Mouse (Mus musculus): ENCODE measurements around the gene Nlrc5. TPM values are rescaled to one million over a fixed set of nuclear protein-coding genes. Genes with fewer than 3 reads are reported as not detected.

Nlrc5 gene
- polyA plus RNA-seq, 1 experiment from 2014 or later: 0.19 TPM

DNA sequence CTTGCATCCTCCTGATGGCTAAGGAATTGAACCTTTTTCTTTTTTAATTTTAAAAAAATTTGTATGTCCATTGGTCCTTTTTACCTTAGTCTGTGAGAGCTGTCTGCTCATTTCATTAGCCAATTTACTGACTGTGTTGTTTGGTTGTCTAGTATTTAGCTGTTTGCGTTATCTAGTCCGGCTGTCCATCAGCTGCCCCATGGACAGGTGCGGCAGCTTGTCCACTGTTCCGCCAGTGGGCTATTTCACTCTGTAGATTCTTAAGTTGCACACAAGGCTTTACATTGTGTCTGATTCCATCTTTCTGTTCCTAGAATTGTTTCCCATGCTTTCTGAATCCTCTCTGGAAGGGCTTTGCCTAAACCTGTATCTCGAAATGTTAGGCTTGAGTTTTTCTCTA, 4.5 kb downstream of the Nlrc5 start:
- no peak for ATAC-seq (ENCODE audit: insufficient number of reproducible peaks, insufficient read depth, low FRiP score, low read depth)
- WGBS: 85% methylated on average over 5 of the region's 5 CpGs
- Histone ChIP-seq H3K36me3 (ENCODE audit: control insufficient read depth, insufficient read depth, low read length) (no peaks in the 10 kb centered on the region), H3K9ac (ENCODE audit: low read length) (no peak overlapping the region), H3K4me1 (ENCODE audit: control insufficient read depth in 2 of 2, insufficient read depth in 2 of 2, low read length in 2 of 2) (peaks cover 4% of the 10 kb centered on the region in 2 experiments), H3K27me3 (ENCODE audit: control insufficient read depth, insufficient read depth, low read length) (peaks cover 13% of the 10 kb centered on the region), H3K4me3 (ENCODE audit: control insufficient read depth in 1 of 2, insufficient read depth in 1 of 2, low read depth in 1 of 2, low read length in 2 of 2) (no peak overlapping the region), H3K4me2 (ENCODE audit: low read length) (no peak overlapping the region), H3K27ac (replicated peaks in 1 of 2; ENCODE audit: control insufficient read depth in 1 of 2, insufficient read depth in 1 of 2, low read depth in 2 of 2, low read length in 2 of 2) (no peak overlapping the region), H3K9me3 (ENCODE audit: control insufficient read depth, low read length) (no peaks in the 10 kb centered on the region)

DNA sequence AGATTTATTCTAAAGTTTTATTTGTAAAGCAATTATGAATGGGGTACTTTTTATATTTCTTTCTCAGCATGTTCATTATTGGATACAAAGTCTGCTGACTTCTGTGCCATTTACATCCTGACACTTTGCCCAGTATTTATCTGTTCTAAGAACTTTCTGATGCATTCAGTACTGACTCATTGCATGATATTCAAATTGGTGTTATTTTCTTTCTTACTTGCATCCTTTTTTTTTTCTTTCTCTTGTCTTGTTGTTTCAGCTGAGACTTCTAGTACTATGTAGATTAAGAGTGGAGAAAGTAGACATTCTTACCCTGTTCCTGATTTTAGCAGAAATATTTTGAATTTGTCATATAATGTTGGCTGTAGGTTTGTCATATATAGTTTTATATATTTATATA, 5.5 kb downstream of the Nlrc5 start:
- Histone ChIP-seq H3K4me1 (ENCODE audit: control insufficient read depth in 2 of 2, insufficient read depth in 2 of 2, low read length in 2 of 2) (no peaks in the 10 kb centered on the region), H3K27ac (replicated peaks in 1 of 2; ENCODE audit: control insufficient read depth in 1 of 2, insufficient read depth in 1 of 2, low read depth in 2 of 2, low read length in 2 of 2) (no peak overlapping the region), H3K36me3 (ENCODE audit: control insufficient read depth, insufficient read depth, low read length) (no peaks in the 10 kb centered on the region), H3K4me3 (ENCODE audit: control insufficient read depth in 1 of 2, insufficient read depth in 1 of 2, low read depth in 1 of 2, low read length in 2 of 2) (no peak overlapping the region), H3K9ac (ENCODE audit: low read length) (no peak overlapping the region), H3K9me3 (ENCODE audit: control insufficient read depth, low read length) (no peaks in the 10 kb centered on the region), H3K4me2 (ENCODE audit: low read length) (no peak overlapping the region), H3K27me3 (ENCODE audit: control insufficient read depth, insufficient read depth, low read length) (peaks cover 9% of the 10 kb centered on the region; the same call in 1 of the 2 replicates)
- ATAC-seq (ENCODE audit: insufficient number of reproducible peaks, insufficient read depth, low FRiP score, low read depth): no peak

DNA sequence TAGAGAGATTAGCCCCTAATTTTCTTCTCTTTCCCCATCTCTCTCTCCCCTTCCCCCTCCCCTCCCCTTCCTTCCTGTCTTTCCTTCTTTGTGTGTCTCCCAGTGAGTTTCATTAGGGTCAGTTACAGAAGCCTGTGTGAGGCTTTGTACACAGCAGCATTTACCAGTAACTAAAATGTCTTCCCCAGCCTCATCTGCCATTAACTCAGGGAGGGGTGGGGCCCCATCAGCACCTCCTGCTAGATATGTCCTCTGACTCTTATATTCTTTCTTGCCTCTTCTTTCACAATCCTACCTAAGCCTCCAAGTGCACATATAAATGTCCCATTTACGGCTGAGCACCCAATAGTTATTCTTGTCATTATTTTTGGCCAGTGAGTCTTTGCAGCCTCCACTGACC, 6.2 kb downstream of the Nlrc5 start:
- Histone ChIP-seq H3K27ac (replicated peaks in 1 of 2; ENCODE audit: control insufficient read depth in 1 of 2, insufficient read depth in 1 of 2, low read depth in 2 of 2, low read length in 2 of 2) (no peak overlapping the region), H3K9ac (ENCODE audit: low read length) (no peak overlapping the region), H3K27me3 (ENCODE audit: control insufficient read depth, insufficient read depth, low read length) (peaks cover 5% of the 10 kb centered on the region; the same call in 1 of the 2 replicates), H3K4me3 (ENCODE audit: control insufficient read depth in 1 of 2, insufficient read depth in 1 of 2, low read depth in 1 of 2, low read length in 2 of 2) (no peak overlapping the region), H3K9me3 (ENCODE audit: control insufficient read depth, low read length) (no peaks in the 10 kb centered on the region), H3K4me2 (ENCODE audit: low read length) (no peak overlapping the region), H3K4me1 (ENCODE audit: control insufficient read depth in 2 of 2, insufficient read depth in 2 of 2, low read length in 2 of 2) (no peaks in the 10 kb centered on the region), H3K36me3 (ENCODE audit: control insufficient read depth, insufficient read depth, low read length) (no peaks in the 10 kb centered on the region)
- 83% methylated on average over 1 of the region's 1 CpGs for WGBS
- ATAC-seq (ENCODE audit: insufficient number of reproducible peaks, insufficient read depth, low FRiP score, low read depth): no peak

DNA sequence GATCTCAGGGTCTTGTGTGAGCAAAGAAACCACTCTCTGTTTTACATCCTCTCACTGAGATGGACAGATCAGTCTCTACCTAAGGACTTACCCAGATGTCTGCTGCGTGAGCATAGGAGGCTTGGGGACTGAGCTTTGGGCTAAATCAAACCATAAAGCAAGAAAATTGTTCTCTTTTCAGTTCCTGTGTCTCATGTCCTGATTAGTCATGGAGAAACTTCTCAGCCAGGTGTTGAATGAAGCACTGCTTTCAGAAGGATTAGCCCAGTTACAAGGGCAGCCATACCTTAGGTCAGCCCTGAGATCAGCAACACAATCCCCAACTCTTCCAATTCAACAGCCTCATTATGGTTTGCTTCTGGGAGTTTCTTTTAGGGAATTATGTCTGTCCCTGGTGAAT, 7.5 kb downstream of the Nlrc5 start:
- Histone ChIP-seq H3K27me3 (ENCODE audit: control insufficient read depth, insufficient read depth, low read length) (peaks cover 5% of the 10 kb centered on the region; the same call in 1 of the 2 replicates), H3K36me3 (ENCODE audit: control insufficient read depth, insufficient read depth, low read length) (no peaks in the 10 kb centered on the region), H3K9ac (ENCODE audit: low read length) (no peak overlapping the region), H3K4me2 (ENCODE audit: low read length) (no peak overlapping the region), H3K9me3 (ENCODE audit: control insufficient read depth, low read length) (no peaks in the 10 kb centered on the region), H3K27ac (replicated peaks in 1 of 2; ENCODE audit: control insufficient read depth in 1 of 2, insufficient read depth in 1 of 2, low read depth in 2 of 2, low read length in 2 of 2) (no peak overlapping the region), H3K4me3 (ENCODE audit: control insufficient read depth in 1 of 2, insufficient read depth in 1 of 2, low read depth in 1 of 2, low read length in 2 of 2) (no peak overlapping the region), H3K4me1 (ENCODE audit: control insufficient read depth in 2 of 2, insufficient read depth in 2 of 2, low read length in 2 of 2) (no peaks in the 10 kb centered on the region)
- no peak for ATAC-seq (ENCODE audit: insufficient number of reproducible peaks, insufficient read depth, low FRiP score, low read depth)
- 74% methylated on average over 1 of the region's 1 CpGs for WGBS

GRCm38 (mm10) chr8:94443153-94443552, 9.0 kb downstream of the Nlrc5 start:
- Histone ChIP-seq H3K4me2 (ENCODE audit: low read length) (no peak overlapping the region), H3K4me1 (ENCODE audit: control insufficient read depth in 2 of 2, insufficient read depth in 2 of 2, low read length in 2 of 2) (no peaks in the 10 kb centered on the region), H3K27ac (replicated peaks in 1 of 2; ENCODE audit: control insufficient read depth in 1 of 2, insufficient read depth in 1 of 2, low read depth in 2 of 2, low read length in 2 of 2) (no peak overlapping the region), H3K4me3 (ENCODE audit: control insufficient read depth in 1 of 2, insufficient read depth in 1 of 2, low read depth in 1 of 2, low read length in 2 of 2) (no peak overlapping the region), H3K27me3 (ENCODE audit: control insufficient read depth, insufficient read depth, low read length) (no peaks in the 10 kb centered on the region), H3K36me3 (ENCODE audit: control insufficient read depth, insufficient read depth, low read length) (no peaks in the 10 kb centered on the region), H3K9ac (ENCODE audit: low read length) (no peak overlapping the region), H3K9me3 (ENCODE audit: control insufficient read depth, low read length) (no peaks in the 10 kb centered on the region)
- ATAC-seq (ENCODE audit: insufficient number of reproducible peaks, insufficient read depth, low FRiP score, low read depth): no peak
- 91% methylated on average over 3 of the region's 3 CpGs for WGBS

- Histone ChIP-seq H3K9ac (ENCODE audit: low read length) (no peak overlapping the region), H3K9me3 (ENCODE audit: control insufficient read depth, low read length) (no peaks in the 10 kb centered on the region), H3K27ac (replicated peaks in 1 of 2; ENCODE audit: control insufficient read depth in 1 of 2, insufficient read depth in 1 of 2, low read depth in 2 of 2, low read length in 2 of 2) (no peak overlapping the region), H3K27me3 (ENCODE audit: control insufficient read depth, insufficient read depth, low read length) (no peaks in the 10 kb centered on the region), H3K4me1 (ENCODE audit: control insufficient read depth in 2 of 2, insufficient read depth in 2 of 2, low read length in 2 of 2) (no peaks in the 10 kb centered on the region), H3K4me3 (ENCODE audit: control insufficient read depth in 1 of 2, insufficient read depth in 1 of 2, low read depth in 1 of 2, low read length in 2 of 2) (no peak overlapping the region), H3K36me3 (ENCODE audit: control insufficient read depth, insufficient read depth, low read length) (no peaks in the 10 kb centered on the region), H3K4me2 (ENCODE audit: low read length) (no peak overlapping the region)
- ATAC-seq (ENCODE audit: insufficient number of reproducible peaks, insufficient read depth, low FRiP score, low read depth): no peak
- 59% methylated on average over 2 of the region's 2 CpGs for WGBS
Observed at GRCm38 (mm10) chr8:94444480-94444879, 10.3 kb downstream of the Nlrc5 start.

- Histone ChIP-seq H3K36me3 (ENCODE audit: control insufficient read depth, insufficient read depth, low read length) (no peaks in the 10 kb centered on the region), H3K4me1 (ENCODE audit: control insufficient read depth in 2 of 2, insufficient read depth in 2 of 2, low read length in 2 of 2) (no peaks in the 10 kb centered on the region), H3K4me2 (ENCODE audit: low read length) (no peak overlapping the region), H3K9me3 (ENCODE audit: control insufficient read depth, low read length) (no peaks in the 10 kb centered on the region), H3K27ac (replicated peaks in 1 of 2; ENCODE audit: control insufficient read depth in 1 of 2, insufficient read depth in 1 of 2, low read depth in 2 of 2, low read length in 2 of 2) (no peak overlapping the region), H3K9ac (ENCODE audit: low read length) (no peak overlapping the region), H3K27me3 (ENCODE audit: control insufficient read depth, insufficient read depth, low read length) (no peaks in the 10 kb centered on the region), H3K4me3 (ENCODE audit: control insufficient read depth in 1 of 2, insufficient read depth in 1 of 2, low read depth in 1 of 2, low read length in 2 of 2) (no peak overlapping the region)
- no peak for ATAC-seq (ENCODE audit: insufficient number of reproducible peaks, insufficient read depth, low FRiP score, low read depth)
- 74% methylated on average over 3 of the region's 3 CpGs for WGBS
Observed at GRCm38 (mm10) chr8:94447142-94447541, 13.0 kb downstream of the Nlrc5 start.

GRCm38 (mm10) chr8:94447583-94448324, 13.6 kb downstream of the Nlrc5 start:
- Histone ChIP-seq H3K4me3 (ENCODE audit: control insufficient read depth in 1 of 2, insufficient read depth in 1 of 2, low read depth in 1 of 2, low read length in 2 of 2) (no peak overlapping the region), H3K36me3 (ENCODE audit: control insufficient read depth, insufficient read depth, low read length) (no peaks in the 10 kb centered on the region), H3K27ac (replicated peaks in 1 of 2; ENCODE audit: control insufficient read depth in 1 of 2, insufficient read depth in 1 of 2, low read depth in 2 of 2, low read length in 2 of 2) (no peak overlapping the region), H3K27me3 (ENCODE audit: control insufficient read depth, insufficient read depth, low read length) (no peaks in the 10 kb centered on the region), H3K9me3 (ENCODE audit: control insufficient read depth, low read length) (no peaks in the 10 kb centered on the region), H3K9ac (ENCODE audit: low read length) (no peak overlapping the region), H3K4me1 (ENCODE audit: control insufficient read depth in 2 of 2, insufficient read depth in 2 of 2, low read length in 2 of 2) (no peaks in the 10 kb centered on the region), H3K4me2 (ENCODE audit: low read length) (no peak overlapping the region)
- ATAC-seq (ENCODE audit: insufficient number of reproducible peaks, insufficient read depth, low FRiP score, low read depth): no peak
- WGBS: 77% methylated on average over 7 of the region's 7 CpGs

Data from heart, embryonic 14.5 days (tissue).